Mouse (Mus musculus) spleen, adult 2 months (tissue): ENCODE measurements at regions not wholly inside any gene's neighbourhood (a gene's known extent, or its start where the extent isn't known, plus 50 kb on each side); places are given as distances from the start of the nearest gene placed in this dataset.
A peak's percentile ranks its signal among the peaks of the same experiment; 100 is the strongest.

Experiments used
- DNase-seq, 2 experiments: peaks; one replicate each; pipeline versions ENCODE4 v3.0.0 to v3.0.0-alpha.2; 2012 to 2021; ENCODE audit warnings: low spot score in 2 of 2, low read depth in 1 of 2
- H3K27ac ChIP-seq: fragments of 200-500 bp; 2 replicates; pipeline ENCODE4 v1.5.1; 2012; ENCODE audit warnings: low read length, inconsistent platforms; ENCODE audit not compliant: insufficient read depth
- H3K27me3 ChIP-seq: fragments of 200-500 bp; 2 replicates; pipeline ENCODE4 v1.6.1; 2012; ENCODE audit warnings: mild to moderate bottlenecking, moderate library complexity, low read length, inconsistent platforms; ENCODE audit not compliant: control insufficient read depth, insufficient read depth
- H3K36me3 ChIP-seq: fragments of 200-500 bp; 2 replicates; pipeline ENCODE4 v1.6.1; 2012; ENCODE audit warnings: mild to moderate bottlenecking, low read length, inconsistent platforms; ENCODE audit not compliant: control insufficient read depth, insufficient read depth
- H3K4me1 ChIP-seq: fragments of 200-500 bp; 2 replicates; pipeline ENCODE4 v1.6.1; 2011; ENCODE audit warnings: inconsistent platforms; ENCODE audit not compliant: control insufficient read depth, insufficient read depth, insufficient read length
- H3K4me3 ChIP-seq: fragments of 200-500 bp; 2 replicates; pipeline ENCODE4 v1.5.1; 2011; ENCODE audit warnings: mild to moderate bottlenecking, inconsistent platforms; ENCODE audit not compliant: insufficient read depth, insufficient read length; ENCODE audit errors: extremely low read depth
- CTCF ChIP-seq: fragments of 200-500 bp; IDR thresholded peaks from 2 replicates; pipeline ENCODE4 v1.5.1; 2011; ENCODE audit warnings: mild to moderate bottlenecking, inconsistent platforms; ENCODE audit not compliant: insufficient read depth, insufficient read length, insufficient replicate concordance; ENCODE audit errors: extremely low read depth
- POLR2A ChIP-seq: fragments of 200-500 bp; IDR thresholded peaks from 2 replicates; pipeline ENCODE4 v1.6.1; 2011; ENCODE audit warnings: low read depth, low read length, inconsistent platforms
- WGBS: fragments of 180-500 bp; shearing (Covaris S2); methylation state at CpG from one replicate; pipeline ENCODE4 v1.1.7; 2018; 5-methylcytosine and 5-hydroxymethylcytosine counted together

GRCm38 (mm10) chr19:6666187-6666722 lies 123.4 kb upstream of the Slc22a12 start:
- WGBS, result 69% methylated on average over 6 of the region's 6 CpGs

DNA sequence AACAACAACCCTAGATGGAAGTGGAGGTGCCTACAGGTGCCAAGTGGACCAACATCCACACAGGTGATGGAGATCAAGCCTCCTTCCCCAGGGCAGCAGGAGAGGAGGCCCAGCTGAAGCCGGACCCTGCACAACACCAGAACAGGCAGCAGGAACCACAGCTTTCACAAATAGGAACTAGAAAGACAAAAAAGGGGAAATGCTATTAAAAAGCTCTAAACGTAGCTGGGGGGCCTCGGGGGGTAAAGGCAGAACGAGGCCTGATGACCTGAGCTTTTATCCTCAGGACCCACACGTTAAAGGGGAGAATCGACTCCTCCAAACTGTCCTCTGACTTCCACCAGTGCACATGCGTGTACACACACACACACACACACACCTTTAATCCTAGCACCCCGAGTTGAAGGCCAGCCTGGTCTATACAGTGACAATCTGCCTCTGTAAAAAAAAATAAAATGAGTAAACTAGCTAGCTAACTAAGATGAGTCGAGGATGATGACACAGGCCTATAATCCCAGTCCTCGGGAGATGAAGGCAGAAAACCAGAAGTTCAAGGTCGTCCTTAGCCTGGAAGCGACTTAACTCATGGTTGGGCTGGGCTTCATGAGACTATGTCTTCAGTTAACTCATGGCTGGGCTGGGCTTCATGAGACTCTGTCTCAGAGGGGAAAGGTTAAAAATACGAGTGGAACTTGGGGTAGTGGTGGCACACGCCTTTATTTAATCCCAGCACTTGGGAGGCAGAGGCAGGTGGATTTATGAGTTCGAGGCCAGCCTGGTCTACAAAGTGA lies 122.6 kb upstream of the Slc22a12 start:
- H3K27me3 ChIP-seq, result no peaks in the 10 kb centered on the region
- WGBS, result 36% methylated on average over 15 of the region's 15 CpGs
- peak overlapping the region; percentile 76 for H3K27ac ChIP-seq
- no peak overlapping the region for H3K4me3 ChIP-seq
- TF ChIP-seq CTCF, result no peak
- no peak for TF ChIP-seq POLR2A
- H3K4me1 ChIP-seq, result peaks cover 18% of the 10 kb centered on the region; the same call in 1 of the 2 replicates
- H3K36me3 ChIP-seq, result no peaks in the 10 kb centered on the region
- DNase-seq, result no peak

More at GRCm38 (mm10) chr19:6666187-6666722, 123.4 kb upstream of the Slc22a12 start:
- Histone ChIP-seq H3K27ac (no peak overlapping the region), H3K4me3 (no peak overlapping the region), H3K4me1 (peaks cover 18% of the 10 kb centered on the region; the same call in 1 of the 2 replicates), H3K36me3 (no peaks in the 10 kb centered on the region), H3K27me3 (no peaks in the 10 kb centered on the region)
- no peak for DNase-seq
- TF ChIP-seq CTCF (no peak), POLR2A (no peak)

GRCm38 (mm10) chr19:6664311-6664952 lies 121.6 kb upstream of the Slc22a12 start:
- no peak overlapping the region for H3K4me3 ChIP-seq
- H3K36me3 ChIP-seq, result no peaks in the 10 kb centered on the region
- DNase-seq, result peak in 1 of 2 experiments; percentile 11
- H3K27me3 ChIP-seq, result no peaks in the 10 kb centered on the region
- H3K27ac ChIP-seq, result peak overlapping the region; percentile 46
- 43% methylated on average over 12 of the region's 12 CpGs for WGBS
- TF ChIP-seq CTCF (no peak), POLR2A (no peak)
- peaks cover 14% of the 10 kb centered on the region; the same call in 1 of the 2 replicates for H3K4me1 ChIP-seq

DNA sequence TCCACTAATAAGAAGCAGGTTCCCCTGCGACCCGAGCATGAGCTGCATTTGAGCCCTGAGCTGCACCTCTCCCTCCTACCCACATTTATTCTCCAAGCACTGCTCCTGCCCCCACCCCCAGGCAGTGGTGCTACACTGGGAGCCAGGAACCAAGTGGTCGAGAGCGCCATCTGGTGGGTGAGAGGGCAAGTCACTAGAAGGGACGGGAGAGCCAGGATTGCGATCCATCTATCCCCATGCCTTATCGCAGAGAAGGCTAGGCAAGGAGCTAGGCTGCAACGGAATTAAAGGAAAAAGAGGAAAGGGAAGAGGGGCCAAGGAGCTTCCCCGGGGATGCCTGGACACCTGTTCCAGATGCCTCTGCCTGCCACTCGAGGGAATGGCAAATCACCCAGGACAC lies 120.6 kb upstream of the Slc22a12 start:
- Histone ChIP-seq H3K4me1 (peaks cover 14% of the 10 kb centered on the region; the same call in 1 of the 2 replicates), H3K27me3 (no peaks in the 10 kb centered on the region), H3K4me3 (no peak overlapping the region), H3K27ac (no peak overlapping the region), H3K36me3 (no peaks in the 10 kb centered on the region)
- TF ChIP-seq CTCF (peak; percentile 76; the same call in 1 of the 2 replicates), POLR2A (no peak)
- peak; percentile 32 to 70 for DNase-seq
- WGBS, result 3% methylated on average over 10 of the region's 10 CpGs

- H3K4me3 ChIP-seq, result no peak overlapping the region
- peaks cover 14% of the 10 kb centered on the region; the same call in 1 of the 2 replicates for H3K4me1 ChIP-seq
- no peaks in the 10 kb centered on the region for H3K27me3 ChIP-seq
- no peak for TF ChIP-seq POLR2A
- no peak for TF ChIP-seq CTCF
- DNase-seq, result no peak
- H3K36me3 ChIP-seq, result no peaks in the 10 kb centered on the region
- no peak overlapping the region for H3K27ac ChIP-seq
- 80% methylated on average over 4 of the region's 4 CpGs for WGBS
These were observed 119.6 kb upstream of the Slc22a12 start for GRCm38 (mm10) chr19:6662346-6662939.

GRCm38 (mm10) chr19:6661508-6661871 lies 118.7 kb upstream of the Slc22a12 start:
- DNase-seq, result no peak
- Histone ChIP-seq H3K27ac (no peak overlapping the region), H3K27me3 (no peaks in the 10 kb centered on the region), H3K4me3 (no peak overlapping the region), H3K36me3 (no peaks in the 10 kb centered on the region), H3K4me1 (peaks cover 14% of the 10 kb centered on the region; the same call in 1 of the 2 replicates)
- TF ChIP-seq POLR2A (no peak), CTCF (no peak)
- WGBS, result 85% methylated on average over 2 of the region's 2 CpGs
